Mouse (Mus musculus) liver, adult (tissue): ENCODE results near the gene Zkscan3.

ENCODE experiments used
- GATA4 ChIP-seq: IDR thresholded peaks from 2 replicates; pipeline ENCODE4 v1.6.1; 2014; ENCODE audit warnings: mild to moderate bottlenecking, low read length; ENCODE audit not compliant: insufficient replicate concordance

The Zkscan3 gene

DNA sequence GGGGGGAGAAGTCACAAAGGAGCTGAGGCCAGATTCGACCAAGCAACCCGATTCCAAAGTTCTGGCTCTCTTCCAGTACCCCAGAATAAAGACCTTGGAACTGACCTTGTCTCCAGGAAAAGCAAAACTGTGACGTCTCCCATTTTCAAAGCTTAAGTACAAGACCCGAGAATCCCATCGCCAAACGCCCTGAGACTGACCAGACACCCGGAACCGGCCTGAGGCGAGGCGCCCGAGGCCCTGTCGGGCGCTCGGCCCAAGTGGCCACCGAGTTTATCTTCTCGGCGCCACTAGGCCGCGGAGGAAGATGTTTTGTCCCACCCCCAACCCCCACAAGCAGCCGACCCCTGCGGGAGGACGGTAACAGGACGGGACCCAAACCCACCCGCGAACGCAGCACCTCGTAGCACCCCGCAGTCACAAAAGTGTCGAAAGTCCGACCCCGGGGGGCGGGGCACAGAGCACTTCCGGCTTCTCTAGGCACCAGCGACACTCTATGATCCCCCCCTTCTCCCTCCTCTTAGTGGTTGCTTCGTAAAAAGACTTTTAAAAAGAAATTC lies at the start of gene Zkscan3:
Zkscan3 (minus strand) TSS at position 469 of the 560 bp plus-strand sequence.
- TF ChIP-seq GATA4, result no peak

DNA sequence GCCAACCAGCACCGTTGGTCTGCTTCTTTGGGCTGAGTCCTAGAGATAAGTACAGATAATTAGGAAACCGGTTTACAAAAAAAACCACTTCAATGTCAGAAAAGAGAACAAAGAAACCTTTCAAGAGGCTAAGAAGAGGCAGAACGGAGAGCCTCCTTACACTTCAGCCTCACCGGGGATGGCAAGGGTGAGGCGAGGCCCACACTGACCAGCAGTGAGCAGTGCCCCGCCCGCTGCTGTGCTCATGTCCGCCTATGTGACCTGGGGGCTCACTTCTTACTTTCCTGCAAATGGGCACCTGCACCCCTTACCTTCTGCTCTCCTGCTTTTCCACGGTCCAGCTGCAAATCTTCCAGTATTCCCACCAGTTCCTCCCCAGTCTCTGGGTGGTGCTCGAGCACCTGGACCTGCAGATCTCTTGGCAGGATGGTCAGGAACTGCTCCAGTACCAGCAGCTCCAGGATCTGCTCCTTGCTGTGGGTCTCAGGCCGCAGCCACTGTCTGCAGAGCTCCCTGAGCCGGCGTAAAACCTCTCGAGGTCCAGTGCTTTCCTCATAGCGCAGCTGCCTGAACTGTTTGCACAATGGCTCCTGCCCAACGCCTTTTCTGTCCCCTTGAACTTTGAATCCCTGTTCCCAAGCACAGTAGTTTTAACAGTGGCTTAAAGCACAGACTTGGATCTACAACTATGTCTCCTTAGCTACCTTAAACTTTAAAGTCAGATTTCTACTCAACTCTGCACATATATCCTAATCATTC lies 45.5 kb upstream of the Zkscan3 start:
- no peak for TF ChIP-seq GATA4

DNA sequence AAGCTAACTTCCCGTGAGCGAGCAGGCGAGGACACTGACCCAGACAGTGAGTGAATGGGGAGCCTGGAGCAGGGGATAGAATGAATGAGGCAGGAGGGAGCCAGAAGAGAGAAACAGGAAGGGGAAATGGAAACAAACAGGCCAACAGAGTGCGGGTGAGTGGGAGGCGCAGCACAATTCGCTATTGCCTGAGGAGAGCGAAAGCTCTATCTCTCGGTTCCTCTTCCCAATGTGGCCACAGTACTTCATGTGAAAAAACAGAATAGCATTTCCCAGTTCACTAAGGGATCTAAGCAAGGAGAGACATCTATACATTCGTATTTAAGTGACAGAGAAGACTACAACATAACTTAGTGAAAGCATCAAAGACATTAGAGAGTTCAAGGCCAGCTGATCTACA lies 44.2 kb upstream of the Zkscan3 start:
- TF ChIP-seq GATA4, result no peak

DNA sequence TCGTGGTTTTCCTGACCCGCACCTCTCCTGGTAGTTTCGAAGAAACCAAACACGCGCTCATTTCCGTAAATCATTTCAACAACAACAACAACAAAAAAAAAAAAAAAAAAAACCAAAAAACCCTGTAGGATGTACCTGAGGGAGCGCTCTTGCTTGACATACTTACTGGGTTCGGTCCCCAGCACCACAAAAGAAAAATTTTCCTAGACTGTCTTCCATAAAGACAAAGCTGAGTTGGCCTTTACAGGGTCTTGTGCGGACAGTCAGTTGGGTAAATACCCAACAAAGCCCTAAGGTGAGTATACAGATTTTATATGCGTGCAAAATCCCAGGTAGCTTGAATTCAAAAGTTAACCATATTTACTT lies 38.6 kb upstream of the Zkscan3 start:
- TF ChIP-seq GATA4, result no peak

DNA sequence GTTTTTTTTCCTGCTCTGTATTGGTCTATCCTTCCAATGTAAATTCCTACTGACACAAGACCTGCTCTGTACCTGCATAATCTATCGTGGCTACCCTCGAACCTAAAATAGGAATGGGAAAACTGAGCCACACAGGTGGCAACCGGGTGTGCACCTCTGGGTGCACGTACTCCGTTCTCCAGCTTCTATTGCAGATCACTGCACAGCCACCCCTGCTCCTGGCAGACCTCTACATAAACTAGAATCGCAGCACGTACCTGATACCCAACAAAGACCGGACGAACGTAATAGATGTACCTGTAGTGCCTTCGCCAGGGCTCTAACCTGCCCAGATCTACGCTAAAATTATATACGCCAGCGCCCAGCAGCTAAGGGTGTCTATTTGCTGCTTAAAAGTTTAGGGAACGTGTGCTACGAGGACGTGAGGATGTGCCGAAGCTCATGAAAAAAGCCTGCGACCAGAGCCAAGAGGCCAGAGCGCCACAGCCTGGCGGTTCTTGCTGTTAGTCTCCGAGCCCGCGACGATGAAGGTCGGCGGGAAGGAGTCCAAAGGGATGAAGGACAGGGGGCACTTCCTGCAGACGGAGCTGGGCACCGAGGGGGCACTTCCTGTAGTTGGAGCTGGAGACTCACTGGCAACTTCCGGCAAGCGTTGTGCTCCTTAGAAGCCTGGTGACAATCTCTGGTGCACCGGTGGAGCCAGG lies 38.1 kb upstream of the Zkscan3 start, which contains the start of gene Pgbd1:
Pgbd1 (minus strand) TSS at position 556 of the 704 bp plus-strand sequence.
- TF ChIP-seq GATA4, result no peak

DNA sequence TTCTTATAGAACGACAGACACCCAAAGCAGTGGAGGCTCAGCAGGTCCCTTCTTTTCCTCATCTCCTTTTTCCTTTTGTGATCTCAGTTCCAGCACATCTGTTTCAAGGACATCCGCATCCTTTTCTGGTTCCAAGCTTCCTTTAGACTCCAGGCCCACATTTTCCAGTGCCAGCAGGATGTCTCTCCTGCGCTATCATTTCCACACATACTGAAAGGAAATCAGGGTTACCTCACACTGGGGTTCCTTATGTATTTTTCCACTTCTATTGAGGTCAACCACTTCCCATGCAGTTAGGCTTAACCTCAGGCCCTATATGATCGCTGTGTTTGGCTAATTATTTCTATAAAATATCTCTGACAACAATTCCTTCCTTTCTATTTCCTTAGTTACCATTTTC lies 32.9 kb upstream of the Zkscan3 start:
- TF ChIP-seq GATA4, result no peak

DNA sequence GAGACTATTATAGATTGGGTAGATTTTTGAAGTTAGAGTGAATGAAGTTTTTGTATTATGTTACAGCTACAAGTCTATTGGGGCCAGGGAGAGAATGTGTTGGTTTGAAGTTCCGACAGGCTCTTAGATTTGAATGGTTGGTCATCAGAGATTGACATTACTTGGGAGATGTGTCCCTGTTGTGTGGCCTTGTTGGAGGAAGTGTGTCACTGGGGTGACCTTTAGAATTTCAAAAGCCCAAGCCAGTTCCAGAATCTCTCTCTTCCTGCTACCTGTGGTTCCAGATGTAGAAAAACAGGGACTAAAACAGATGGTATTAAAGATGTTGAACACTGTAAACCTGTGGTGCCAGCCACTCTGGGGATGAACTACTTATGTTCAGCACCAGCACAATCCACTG lies 25.1 kb upstream of the Zkscan3 start:
- TF ChIP-seq GATA4, result no peak

DNA sequence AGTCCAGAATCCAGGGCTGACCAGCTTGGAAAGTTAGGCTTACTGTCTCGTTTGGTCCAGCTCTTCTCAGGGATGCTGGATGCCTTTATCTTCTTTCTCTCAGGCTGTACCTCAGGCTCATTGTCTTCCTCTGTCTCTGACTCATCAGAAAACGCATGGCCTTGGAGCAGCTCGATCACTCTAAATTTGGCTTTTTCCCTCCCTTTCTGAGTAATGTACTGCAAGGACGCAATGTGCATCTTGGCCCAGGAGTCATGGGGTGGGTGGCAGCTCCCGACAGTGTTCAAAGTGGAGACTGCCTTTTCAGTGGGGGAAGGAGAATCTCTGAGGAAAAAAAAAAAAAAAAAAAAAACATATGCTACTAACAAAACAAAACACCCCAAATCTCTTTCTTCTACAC lies 20.7 kb upstream of the Zkscan3 start:
- TF ChIP-seq GATA4, result no peak

DNA sequence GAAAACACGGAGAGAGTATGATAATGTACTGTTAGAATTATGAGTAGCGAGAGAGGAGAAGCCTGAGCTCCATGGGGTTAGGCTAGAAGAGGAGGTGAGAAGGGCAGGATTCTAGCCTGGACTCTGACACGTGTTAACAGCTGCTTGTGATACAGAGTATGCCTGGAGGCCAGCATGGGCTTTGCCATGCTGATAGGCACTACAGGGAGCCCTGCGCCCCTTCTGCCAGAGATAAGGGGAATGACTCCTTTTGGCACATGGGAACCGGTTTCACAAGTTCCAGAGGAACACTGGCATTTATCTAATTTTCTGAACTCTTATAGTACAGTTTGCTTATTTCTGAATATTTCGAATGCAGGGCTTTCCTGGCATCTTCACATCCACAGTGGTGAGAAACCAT lies 16.3 kb upstream of the Zkscan3 start:
- TF ChIP-seq GATA4, result no peak

DNA sequence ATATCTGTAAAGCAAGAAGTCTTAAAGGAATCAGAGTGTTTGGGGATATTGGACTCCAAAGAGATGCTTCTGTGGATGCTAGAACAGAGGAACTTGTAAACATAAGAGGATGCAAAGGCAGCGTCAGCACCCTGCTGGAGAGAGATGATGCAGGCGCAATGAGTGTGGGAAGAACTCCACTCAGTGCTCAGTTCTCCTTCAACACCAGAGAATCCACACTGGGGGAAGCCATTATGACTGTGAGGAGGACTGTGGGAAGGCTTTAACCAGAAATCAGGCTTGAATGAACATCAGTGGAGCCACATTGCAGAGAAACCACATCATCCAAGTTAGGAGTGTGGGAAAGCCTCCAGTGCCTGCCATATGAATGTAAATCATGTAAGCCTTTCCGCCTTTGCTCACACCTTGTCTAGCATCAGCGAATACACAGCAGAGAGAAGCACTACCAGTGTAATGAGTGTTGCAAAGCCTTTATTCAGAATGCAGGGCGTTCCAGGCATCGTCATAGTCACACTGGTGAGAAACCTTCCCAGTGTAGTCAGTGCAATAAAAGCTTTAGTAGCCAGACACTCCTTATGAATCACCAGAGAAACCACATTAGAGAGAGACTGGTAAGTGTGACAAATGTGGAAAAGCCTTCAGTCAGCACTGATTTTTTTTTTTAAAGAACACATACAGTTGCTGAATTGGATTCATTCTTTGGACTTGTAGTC lies 14.9 kb upstream of the Zkscan3 start:
- no peak for TF ChIP-seq GATA4

DNA sequence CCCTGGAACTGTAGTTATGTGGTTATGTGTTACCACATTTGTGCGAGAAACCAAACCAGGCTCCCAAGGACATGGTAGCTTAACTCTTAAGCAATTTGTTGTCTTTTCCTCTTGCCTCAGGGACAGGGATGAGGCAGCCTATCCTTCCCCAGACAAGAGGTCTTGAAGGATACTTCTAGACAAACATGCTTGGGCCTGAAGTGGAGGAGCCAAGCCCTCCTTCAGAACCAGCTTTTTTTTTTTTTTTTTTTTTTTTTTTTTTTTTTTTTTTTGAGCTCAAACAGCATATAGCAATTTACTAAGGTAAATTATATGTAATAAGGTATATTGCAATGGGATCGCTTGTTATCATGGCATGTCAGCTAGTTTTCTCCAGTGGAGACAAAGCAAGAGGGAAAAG lies 13.2 kb upstream of the Zkscan3 start:
- no peak for TF ChIP-seq GATA4

DNA sequence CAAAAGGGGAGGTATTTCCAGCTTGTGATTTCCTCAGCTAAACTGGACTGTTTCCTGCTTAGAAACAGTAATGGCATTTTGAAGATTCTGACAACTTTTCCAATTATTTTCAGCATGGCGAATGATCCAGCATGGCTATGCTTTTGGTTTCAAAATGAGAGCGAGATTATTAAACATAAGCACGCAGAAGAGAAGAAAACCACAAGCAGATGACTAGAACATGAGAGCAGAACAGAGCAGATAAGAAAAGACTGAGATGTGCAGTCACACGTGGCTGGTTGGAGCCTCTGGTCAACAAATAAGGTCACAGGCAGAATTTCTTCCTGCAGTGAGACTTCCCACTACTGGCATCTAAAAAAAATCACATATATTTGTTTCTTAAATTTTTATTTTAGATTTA lies 12.7 kb upstream of the Zkscan3 start:
- TF ChIP-seq GATA4, result no peak

DNA sequence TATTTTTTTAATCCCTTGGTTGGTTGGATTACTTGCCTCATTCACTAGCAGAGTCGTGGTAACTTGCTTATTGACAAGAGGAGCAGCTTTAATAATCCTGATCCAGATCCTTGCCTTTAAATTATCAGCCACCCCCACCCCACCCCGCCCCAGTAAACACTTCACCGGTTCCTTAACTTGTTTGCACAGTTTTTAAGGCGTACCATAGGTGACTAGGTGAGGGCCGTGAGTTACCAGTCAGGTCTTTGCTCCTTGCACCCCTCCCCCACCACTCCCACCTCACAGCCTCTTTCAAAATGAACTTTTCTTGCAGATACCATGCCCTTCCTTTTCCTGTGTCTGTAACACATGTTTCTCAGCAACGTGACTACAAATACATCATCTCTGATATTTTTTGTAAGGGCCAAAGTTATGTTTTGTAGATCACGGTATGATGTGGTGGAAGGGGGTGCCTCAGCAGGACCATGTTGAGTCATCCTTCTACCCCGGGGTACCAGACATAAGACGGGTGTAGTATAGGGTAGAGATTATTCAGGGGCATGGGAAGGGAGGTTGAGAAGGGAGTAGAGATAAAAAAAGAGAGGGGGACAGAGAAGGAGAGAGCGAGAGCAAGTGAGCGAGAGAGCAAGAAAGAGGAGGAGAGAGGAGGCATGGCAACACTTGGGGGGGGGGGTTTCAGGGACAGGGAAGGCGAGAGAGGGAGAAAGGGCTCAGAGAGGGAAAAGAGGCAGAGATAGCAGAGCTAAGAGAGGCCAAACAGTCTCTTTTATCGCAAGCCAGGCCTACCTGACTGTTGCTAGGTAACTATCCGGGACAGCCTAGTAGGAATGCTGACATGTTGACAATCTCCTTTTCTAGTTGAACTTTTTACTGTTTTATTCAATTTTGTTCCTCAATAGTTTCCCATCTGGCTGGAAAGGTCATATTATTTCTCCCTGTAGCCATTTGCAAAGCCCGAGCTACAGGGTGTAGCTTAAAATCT lies 12.0 kb upstream of the Zkscan3 start:
- no peak for TF ChIP-seq GATA4

DNA sequence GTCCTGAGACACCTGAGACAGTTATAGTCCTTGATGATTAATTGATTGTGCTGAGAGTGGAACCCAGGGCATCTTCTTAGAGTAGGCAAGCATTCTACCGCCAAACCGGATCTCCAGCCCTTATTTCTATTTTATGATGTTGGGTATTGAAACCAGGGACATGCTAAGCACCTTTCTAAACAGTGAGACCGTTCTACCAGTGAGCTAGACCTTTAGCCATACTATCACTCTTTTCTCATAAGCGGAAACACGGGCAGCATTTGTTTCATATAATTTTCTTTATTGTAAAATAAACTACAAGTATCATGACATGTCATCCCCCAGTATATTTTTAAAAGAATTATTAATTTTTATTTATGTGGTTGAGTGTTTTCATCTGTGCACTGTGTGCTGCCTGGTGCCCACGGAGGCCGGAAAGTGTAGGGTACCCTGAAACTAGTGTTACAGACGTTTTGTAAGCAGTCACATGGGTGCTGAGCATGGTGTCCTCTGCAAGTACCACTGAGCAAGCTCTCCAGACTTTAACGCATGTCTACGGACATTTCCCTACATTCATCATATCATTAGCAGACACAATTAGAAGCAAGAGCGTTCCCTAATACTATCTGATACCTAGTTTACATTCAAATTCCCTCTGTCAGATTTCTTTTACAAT lies 6.4 kb upstream of the Zkscan3 start:
- no peak for TF ChIP-seq GATA4
